Mouse (Mus musculus): ENCODE measurements around the gene Srms.

- TF ChIP-seq CTCF (IDR thresholded peaks at IDR 0.05; ENCODE audit: low read depth, low read length) (no peak), POLR2A (IDR thresholded peaks at IDR 0.05; ENCODE audit: insufficient read depth, low read length) (no peak)
Observed at GRCm38 (mm10) chr2:181202886-181203285, 10.1 kb downstream of the Srms start.

Data from ES-Bruce4 (cell line).